Mouse (Mus musculus) hindbrain, postnatal 0 days (tissue): ENCODE results near the gene Uri1. TPM values are rescaled to one million over a fixed set of nuclear protein-coding genes. Genes with fewer than 3 reads are reported as not detected.

ENCODE experiments used
- ATAC-seq: fragments of 200-750 bp; cut with Nextera tagmentation; 2 replicates; pipeline ENCODE4 v1.8.0; 2017; ENCODE audit warnings: mild to moderate bottlenecking, moderate TSS enrichment, moderate library complexity
- DNase-seq: peaks from one replicate; pipeline ENCODE4 v3.0.0-alpha.2; 2015; ENCODE audit warnings: low spot score
- H3K27ac ChIP-seq: fragments of 300-500 bp; sonication (generic); 2 replicates; pipeline ENCODE4 v1.5.1; 2014; ENCODE audit warnings: mild to moderate bottlenecking
- H3K27me3 ChIP-seq: fragments of 300-500 bp; sonication (generic); 2 replicates; pipeline ENCODE4 v1.6.1; 2014; ENCODE audit warnings: low read length, mixed read lengths; ENCODE audit not compliant: insufficient read depth
- H3K36me3 ChIP-seq: fragments of 300-500 bp; sonication (generic); 2 replicates; pipeline ENCODE4 v1.6.1; 2014; ENCODE audit warnings: low read length, mixed read lengths; ENCODE audit not compliant: insufficient read depth
- H3K4me1 ChIP-seq: fragments of 300-500 bp; sonication (generic); 2 replicates; pipeline ENCODE4 v1.6.1; 2014; ENCODE audit warnings: antibody characterized with exemption, low read length, mixed read lengths; ENCODE audit not compliant: insufficient read depth
- H3K4me2 ChIP-seq: fragments of 300-500 bp; sonication (generic); 2 replicates; pipeline ENCODE4 v1.6.1; 2014; ENCODE audit warnings: low read depth, mild to moderate bottlenecking, low read length, moderate library complexity, mixed read lengths
- H3K4me3 ChIP-seq: fragments of 300-500 bp; sonication (generic); 2 replicates; pipeline ENCODE4 v1.5.1; 2014; ENCODE audit warnings: low read length
- H3K9ac ChIP-seq: fragments of 300-500 bp; sonication (generic); replicated peaks from 2 replicates; pipeline ENCODE4 v1.6.1; 2014; ENCODE audit warnings: mild to moderate bottlenecking, low read length, moderate library complexity, mixed read lengths
- H3K9me3 ChIP-seq: fragments of 300-500 bp; sonication (generic); 2 replicates; pipeline ENCODE4 v1.6.1; 2016; ENCODE audit warnings: low read length, mixed read lengths
- CTCF ChIP-seq: IDR thresholded peaks from 2 replicates; pipeline ENCODE4 v1.5.1; 2016; ENCODE audit warnings: antibody characterized with exemption, control low read depth, low read depth
- WGBS: fragments of 180-500 bp; shearing (Covaris S2); extraction: QIAGEN DNeasy Blood & Tissue Kit; methylation state at CpG from one replicate; pipeline ENCODE4 v1.1.7; 2014; 5-methylcytosine and 5-hydroxymethylcytosine counted together
- polyA plus RNA-seq: library from polyadenylated mRNA; unstranded; fragments of >200 nt; fragmentation: Nextera tagmentation; extraction: Ambion mirVana; gene quantifications from 2 replicates; pipeline ENCODE4 v1.2.1, GENCODE M21; 2015
- total RNA-seq: library from RNA; depleted of rRNA; stranded (reverse); fragments of >200 nt; gene quantifications from 2 replicates; pipeline ENCODE4 v1.2.3, GENCODE M21; 2014

The Uri1 gene
- total and polyA plus RNA-seq, 2 experiments from 2014 or later: 29.1 to 37.2 TPM

DNA sequence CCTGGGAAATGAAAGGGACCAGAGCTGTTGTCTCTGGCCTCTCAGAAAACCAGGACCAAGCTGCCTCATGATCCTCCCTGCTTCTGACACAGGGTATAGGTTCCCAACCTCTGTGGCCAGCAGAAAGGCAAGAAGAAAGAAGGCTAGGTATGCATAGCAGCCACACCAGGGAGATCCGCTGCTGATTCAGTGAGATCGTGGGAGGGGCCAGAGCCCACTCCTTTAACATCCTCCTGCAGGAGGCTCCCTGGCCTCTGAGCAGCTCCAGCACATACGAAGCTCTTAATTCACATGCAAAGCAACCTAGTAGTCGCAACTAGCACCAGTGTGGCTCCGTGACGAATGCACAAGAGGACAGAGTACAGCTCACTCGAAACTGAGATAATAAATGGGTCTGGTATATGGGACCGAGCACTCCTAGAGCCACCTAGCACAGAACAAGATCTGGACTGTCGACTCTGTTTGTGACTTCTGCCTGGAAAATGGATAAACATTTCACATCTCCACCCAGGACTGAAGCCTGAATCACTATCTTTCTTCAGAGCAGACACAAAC is 89.5 kb downstream of the Uri1 start:
- H3K4me2 ChIP-seq: no peak overlapping the region
- no peak overlapping the region for H3K4me3 ChIP-seq
- H3K36me3 ChIP-seq: no peaks in the 10 kb centered on the region
- H3K9ac ChIP-seq: no peak overlapping the region
- H3K27me3 ChIP-seq: no peaks in the 10 kb centered on the region
- 21% methylated on average over 9 of the region's 9 CpGs for WGBS
- TF ChIP-seq CTCF: no peak
- H3K9me3 ChIP-seq: no peaks in the 10 kb centered on the region
- DNase-seq: no peak
- peaks cover 13% of the 10 kb centered on the region for H3K4me1 ChIP-seq
- no peak for ATAC-seq
- no peak overlapping the region; the same call in 1 of the 2 replicates for H3K27ac ChIP-seq

GRCm38 (mm10) chr7:37931631-37932030 is 91.7 kb downstream of the Uri1 start:
- 26% methylated on average over 3 of the region's 3 CpGs for WGBS
- DNase-seq (no peak), ATAC-seq (no peak)
- Histone ChIP-seq H3K4me2 (no peak overlapping the region), H3K36me3 (no peaks in the 10 kb centered on the region), H3K4me1 (peaks cover 13% of the 10 kb centered on the region), H3K9me3 (no peaks in the 10 kb centered on the region), H3K27ac (peak overlapping the region; percentile 15; the same call in 1 of the 2 replicates), H3K4me3 (no peak overlapping the region), H3K9ac (no peak overlapping the region), H3K27me3 (no peaks in the 10 kb centered on the region)
- TF ChIP-seq CTCF: no peak

DNA sequence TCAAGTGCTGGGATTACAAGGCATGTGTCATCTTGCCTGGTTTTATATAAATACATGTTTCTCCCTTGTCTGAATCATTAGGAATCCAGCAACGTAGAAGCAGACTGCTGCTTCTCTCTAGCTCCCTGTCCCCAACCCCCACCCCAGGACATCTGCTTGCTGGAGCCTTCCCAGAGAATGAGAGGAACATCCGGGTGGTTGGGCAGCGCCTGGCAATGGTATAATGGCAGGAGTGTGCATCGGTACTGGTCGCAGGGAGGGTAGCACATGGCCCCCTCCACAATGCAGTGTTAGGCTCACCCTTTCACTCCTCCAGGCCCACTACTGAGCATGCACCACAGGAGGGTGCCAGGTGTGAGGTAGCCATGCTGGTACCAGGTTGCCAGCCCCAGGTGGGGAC is 93.6 kb downstream of the Uri1 start:
- WGBS: 30% methylated on average over 5 of the region's 5 CpGs
- no peak for TF ChIP-seq CTCF
- Histone ChIP-seq H3K36me3 (no peaks in the 10 kb centered on the region), H3K9ac (no peak overlapping the region), H3K4me3 (no peak overlapping the region), H3K27ac (no peak overlapping the region), H3K4me1 (peaks cover 9% of the 10 kb centered on the region), H3K9me3 (no peaks in the 10 kb centered on the region), H3K4me2 (no peak overlapping the region), H3K27me3 (no peaks in the 10 kb centered on the region)
- DNase-seq (peak; percentile 44), ATAC-seq (peak; percentile 33; the same call in 1 of the 2 replicates)

DNA sequence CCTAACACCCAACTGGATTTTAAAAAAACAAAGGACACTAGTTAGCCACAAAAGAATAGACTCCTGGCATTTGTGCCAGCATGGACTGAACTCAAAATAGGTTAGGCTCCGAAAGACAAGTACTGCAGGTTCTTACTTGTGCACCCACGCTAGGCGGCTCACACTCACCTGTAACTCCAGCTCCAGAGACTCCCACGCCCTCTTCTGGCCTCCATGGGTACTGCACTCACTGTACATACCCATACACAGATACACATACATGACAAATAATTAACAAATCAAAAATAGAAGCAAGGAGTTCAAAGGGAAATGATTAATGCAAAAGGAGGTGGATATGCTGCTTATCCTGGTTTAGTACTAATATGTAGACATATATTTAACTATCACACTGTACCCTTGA is 100.4 kb downstream of the Uri1 start:
- ATAC-seq: no peak
- H3K4me3 ChIP-seq: no peak overlapping the region
- no peak overlapping the region for H3K4me2 ChIP-seq
- WGBS: 75% methylated on average over 4 of the region's 4 CpGs
- peak; percentile 44 for TF ChIP-seq CTCF
- no peaks in the 10 kb centered on the region for H3K27me3 ChIP-seq
- no peaks in the 10 kb centered on the region for H3K4me1 ChIP-seq
- no peaks in the 10 kb centered on the region for H3K9me3 ChIP-seq
- H3K27ac ChIP-seq: no peak overlapping the region
- no peak for DNase-seq
- no peak overlapping the region for H3K9ac ChIP-seq
- no peaks in the 10 kb centered on the region for H3K36me3 ChIP-seq

GRCm38 (mm10) chr7:37921681-37922430 is 101.5 kb downstream of the Uri1 start:
- DNase-seq (peak; percentile 33), ATAC-seq (0 out of 2 replicates have a peak, but pooled peaks have one; percentile 43)
- H3K36me3 ChIP-seq: no peaks in the 10 kb centered on the region
- H3K27me3 ChIP-seq: no peaks in the 10 kb centered on the region
- no peak overlapping the region for H3K4me3 ChIP-seq
- H3K27ac ChIP-seq: peak overlapping the region; percentile 54; the same call in 1 of the 2 replicates
- no peak overlapping the region for H3K4me2 ChIP-seq
- no peak overlapping the region for H3K9ac ChIP-seq
- 43% methylated on average over 17 of the region's 17 CpGs for WGBS
- no peak for TF ChIP-seq CTCF
- peaks cover 5% of the 10 kb centered on the region; the same call in 1 of the 2 replicates for H3K4me1 ChIP-seq
- H3K9me3 ChIP-seq: no peaks in the 10 kb centered on the region

DNA sequence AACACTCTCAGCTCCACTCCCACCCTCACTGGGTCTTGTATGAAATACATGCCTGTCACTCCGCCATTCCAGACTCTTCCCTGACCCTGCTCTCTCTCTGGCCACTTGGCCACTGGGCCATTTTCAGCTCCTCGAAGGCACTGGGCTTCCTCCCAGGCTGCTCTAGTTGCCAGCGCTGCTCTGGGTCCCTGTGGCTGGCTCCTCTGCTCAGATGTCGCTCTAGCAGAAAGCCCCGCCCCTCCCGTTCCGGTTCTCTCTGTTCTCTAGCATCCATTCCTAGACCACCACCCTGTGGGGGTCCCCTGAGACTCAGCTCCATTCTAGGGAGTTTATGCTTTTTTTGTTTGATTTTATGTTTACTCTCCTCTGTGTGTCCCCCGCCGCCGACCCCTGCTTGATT is 104.4 kb downstream of the Uri1 start:
- no peak for TF ChIP-seq CTCF
- Histone ChIP-seq H3K4me2 (no peak overlapping the region), H3K9ac (no peak overlapping the region), H3K4me3 (no peak overlapping the region), H3K27me3 (no peaks in the 10 kb centered on the region), H3K9me3 (no peaks in the 10 kb centered on the region), H3K4me1 (peaks cover 10% of the 10 kb centered on the region), H3K27ac (no peak overlapping the region), H3K36me3 (no peaks in the 10 kb centered on the region)
- DNase-seq (no peak), ATAC-seq (no peak)
- 48% methylated on average over 10 of the region's 10 CpGs for WGBS
